Mouse (Mus musculus) bone marrow, adult 2 months (tissue): ENCODE results near the gene Ptprn2.

Experiments used
- CTCF ChIP-seq: fragments of 200-500 bp; IDR thresholded peaks from 2 replicates; pipeline ENCODE4 v1.5.1; 2011; ENCODE audit warnings: low read length, control low read depth; ENCODE audit not compliant: control insufficient read depth, insufficient read depth
- POLR2A ChIP-seq: fragments of 200-500 bp; IDR thresholded peaks from 2 replicates; pipeline ENCODE4 v1.6.1; 2011; ENCODE audit warnings: low read depth, mild to moderate bottlenecking, control low read depth, low read length, borderline replicate concordance; ENCODE audit not compliant: control insufficient read depth

DNA sequence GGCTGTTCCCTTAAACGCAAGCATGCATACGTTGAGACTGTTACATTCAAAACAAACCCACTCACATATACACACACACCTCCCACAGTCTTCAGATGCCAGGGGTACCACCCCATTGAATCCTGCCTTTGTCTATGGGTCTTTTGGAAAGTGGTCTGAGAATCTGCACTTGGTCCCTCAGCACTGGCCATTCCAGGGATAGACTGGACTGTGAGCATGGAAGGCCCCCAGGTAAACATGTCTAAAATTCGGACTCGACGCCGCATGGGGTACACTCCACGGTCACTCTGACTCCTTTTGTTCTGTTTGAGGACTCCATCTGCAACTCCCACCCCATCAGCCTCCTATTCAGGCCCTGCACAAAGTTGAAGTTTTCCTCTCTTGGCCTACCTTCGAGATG is 529 bp upstream of the Ptprn2 start:
- TF ChIP-seq POLR2A (no peak), CTCF (no peak)
